Comparison of ENCODE assay signal across 15 mouse cellular contexts in genomic region chrX:164764919-164765318, GRCm38 (mm10).
"Had no signal": no experiment of that assay in that cellular context is flagged by ENCODE, and none has a peak within 500 bp of the region (broad histone marks: within the 10 kb centered on the region; RNA-seq: fewer than 3 reads in every experiment).

No protein-coding gene starts in this region.

- H3K36me3 ChIP-seq: lung, embryonic 15.5 days; midbrain, embryonic 13.5 days; midbrain, embryonic 15.5 days; neural tube, embryonic 12.5 days had no signal

- H3K27ac ChIP-seq: lung, embryonic 15.5 days; macrophage; midbrain, embryonic 13.5 days; midbrain, embryonic 15.5 days; neural tube, embryonic 12.5 days had no signal

- H3K4me1 ChIP-seq: lung, embryonic 15.5 days; megakaryocyte, embryonic 14.5 days; midbrain, embryonic 13.5 days; midbrain, embryonic 15.5 days; neural tube, embryonic 12.5 days had no signal

- H3K4me2 ChIP-seq: lung, embryonic 15.5 days; midbrain, embryonic 11.5 days; midbrain, embryonic 13.5 days; midbrain, embryonic 15.5 days; neural tube, embryonic 12.5 days had no signal

- H3K9me3 ChIP-seq: lung, embryonic 15.5 days; megakaryocyte, embryonic 14.5 days; midbrain, embryonic 13.5 days; midbrain, embryonic 15.5 days; neural tube, embryonic 12.5 days had no signal

- ATAC-seq: lung, postnatal 0 days; midbrain, embryonic 13.5 days had no signal

- H3K9ac ChIP-seq: lung, embryonic 15.5 days; midbrain, embryonic 13.5 days; midbrain, embryonic 15.5 days; neural tube, embryonic 12.5 days had no signal

- H3K4me3 ChIP-seq: lung, embryonic 15.5 days; megakaryocyte, embryonic 14.5 days; midbrain, embryonic 13.5 days; midbrain, embryonic 15.5 days; neural tube, embryonic 12.5 days had no signal

- H3K27me3 ChIP-seq: lung, embryonic 15.5 days; midbrain, embryonic 13.5 days; midbrain, embryonic 15.5 days; neural tube, embryonic 12.5 days had no signal

- DNase-seq: lung, adult 2 months; lung, postnatal 14 days; lung, postnatal 36 days; right cerebral cortex, postnatal 14 days; thymus, adult 18-20 months; thymus, postnatal 14 days; thymus, postnatal 36 days had no signal
